Mouse (Mus musculus) myocyte (in vitro differentiated cells): ENCODE results near the gene Fbrsl1.

Experiments used
- CEBPB ChIP-seq: IDR thresholded peaks from 2 replicates; pipeline ENCODE4 v1.6.1; 2011; ENCODE audit warnings: mild to moderate bottlenecking, moderate library complexity; ENCODE audit not compliant: poor library complexity, insufficient read depth, severe bottlenecking
- E2F4 ChIP-seq: IDR thresholded peaks from one replicate; pipeline ENCODE4 v1.6.1; 2011; ENCODE audit warnings: mild to moderate bottlenecking, control low read depth, moderate library complexity; ENCODE audit not compliant: insufficient read depth
- MAX ChIP-seq: IDR thresholded peaks from one replicate; pipeline ENCODE4 v1.6.1; 2011; ENCODE audit warnings: low read depth, mild to moderate bottlenecking, control low read depth
- MYOD1 ChIP-seq, 3 experiments: IDR thresholded peaks; one replicate each; pipeline ENCODE4 v1.6.1; 2011; ENCODE audit warnings: control low read depth in 2 of 3, low read depth in 2 of 3, mild to moderate bottlenecking in 2 of 3, moderate library complexity in 1 of 3; ENCODE audit not compliant: insufficient read length in 2 of 3, control insufficient read depth in 1 of 3
- MYOG ChIP-seq, 3 experiments: IDR thresholded peaks; one replicate each; pipeline ENCODE4 v1.6.1; 2011; ENCODE audit warnings: control low read depth in 2 of 3, low read depth in 2 of 3, mild to moderate bottlenecking in 2 of 3; ENCODE audit not compliant: insufficient read length in 2 of 3, control insufficient read depth in 1 of 3, insufficient read depth in 1 of 3
- POLR2A ChIP-seq: IDR thresholded peaks from one replicate; pipeline ENCODE4 v1.6.1; 2011; ENCODE audit warnings: low read depth, mild to moderate bottlenecking, control low read depth, moderate library complexity; ENCODE audit not compliant: insufficient read length
- POLR2AphosphoS2 ChIP-seq: IDR thresholded peaks from one replicate; pipeline ENCODE4 v1.6.1; 2011; ENCODE audit warnings: low read depth, control low read depth; ENCODE audit not compliant: insufficient read length
- REST ChIP-seq: IDR thresholded peaks from one replicate; pipeline ENCODE4 v1.6.1; 2011; ENCODE audit warnings: mild to moderate bottlenecking, control low read depth, moderate library complexity; ENCODE audit not compliant: insufficient read depth, insufficient read length
- SRF ChIP-seq: IDR thresholded peaks from one replicate; pipeline ENCODE4 v1.6.1; 2011; ENCODE audit warnings: low read depth; ENCODE audit not compliant: control insufficient read depth, insufficient read length
- TCF12 ChIP-seq: IDR thresholded peaks from one replicate; pipeline ENCODE4 v1.6.1; 2011; ENCODE audit warnings: mild to moderate bottlenecking, control low read depth; ENCODE audit not compliant: poor library complexity, insufficient read depth, severe bottlenecking
- TCF3 ChIP-seq: IDR thresholded peaks from one replicate; pipeline ENCODE4 v1.6.1; 2011; ENCODE audit warnings: low read depth, control low read depth; ENCODE audit not compliant: insufficient read length
- USF1 ChIP-seq: IDR thresholded peaks from one replicate; pipeline ENCODE4 v1.6.1; 2011; ENCODE audit warnings: low read depth, mild to moderate bottlenecking, control low read depth, moderate library complexity

GRCm38 (mm10) chr5:110401101-110401500 is 47.2 kb downstream of the Fbrsl1 start:
- TF ChIP-seq POLR2A, result no peak
- no peak for TF ChIP-seq MYOD1 (IDR thresholded peaks at IDR 0.05; ENCODE audit: control insufficient read depth in 1 of 3, insufficient read length in 2 of 3, low read depth in 2 of 3)
- TF ChIP-seq MAX, result no peak
- no peak for TF ChIP-seq USF1
- no peak for TF ChIP-seq TCF12
- no peak for TF ChIP-seq SRF
- TF ChIP-seq TCF3, result no peak
- TF ChIP-seq E2F4, result no peak
- no peak for TF ChIP-seq MYOG (IDR thresholded peaks at IDR 0.05; ENCODE audit: control insufficient read depth in 1 of 3, insufficient read depth in 1 of 3, insufficient read length in 2 of 3, low read depth in 2 of 3)
- no peak for TF ChIP-seq POLR2AphosphoS2
- TF ChIP-seq CEBPB, result no peak
- TF ChIP-seq REST, result no peak
